Mouse (Mus musculus): ENCODE measurements around the gene Slco2b1. TPM values are rescaled to one million over a fixed set of nuclear protein-coding genes. Genes with fewer than 3 reads are reported as not detected.

Slco2b1 gene
- polyA plus RNA-seq, 1 experiment from 2014 or later = 3.7 TPM

GRCm38 (mm10) chr7:99708750-99709149 lies 2.4 kb downstream of the Slco2b1 start:
- WGBS = 77% methylated on average over 5 of the region's 5 CpGs
- no peak overlapping the region for H3K27ac ChIP-seq (ENCODE audit: low read length)
- H3K27me3 ChIP-seq (ENCODE audit: control insufficient read depth, insufficient read depth, low read length) = peaks cover 7% of the 10 kb centered on the region
- H3K36me3 ChIP-seq (ENCODE audit: control insufficient read depth, insufficient read depth) = no peaks in the 10 kb centered on the region
- H3K9me3 ChIP-seq (replicated peaks; ENCODE audit: control insufficient read depth, low read length) = no peaks in the 10 kb centered on the region
- H3K4me2 ChIP-seq (ENCODE audit: low read depth, low read length) = no peak overlapping the region
- no peak for ATAC-seq (replicated peaks; ENCODE audit: extremely low read depth, insufficient read depth, low FRiP score)
- peaks cover 6% of the 10 kb centered on the region; the same call in 1 of the 2 replicates for H3K4me1 ChIP-seq (ENCODE audit: control insufficient read depth, insufficient read depth, low read length)
- no peak overlapping the region for H3K4me3 ChIP-seq (ENCODE audit: low read length)
- no peak overlapping the region for H3K9ac ChIP-seq (ENCODE audit: low read length)

- Histone ChIP-seq H3K4me3 (ENCODE audit: low read length) (no peak overlapping the region), H3K36me3 (ENCODE audit: control insufficient read depth, insufficient read depth) (no peaks in the 10 kb centered on the region), H3K9me3 (replicated peaks; ENCODE audit: control insufficient read depth, low read length) (no peaks in the 10 kb centered on the region), H3K4me1 (ENCODE audit: control insufficient read depth, insufficient read depth, low read length) (peaks cover 6% of the 10 kb centered on the region; the same call in 1 of the 2 replicates), H3K27ac (ENCODE audit: low read length) (no peak overlapping the region), H3K4me2 (ENCODE audit: low read depth, low read length) (no peak overlapping the region), H3K9ac (ENCODE audit: low read length) (no peak overlapping the region), H3K27me3 (ENCODE audit: control insufficient read depth, insufficient read depth, low read length) (peaks cover 7% of the 10 kb centered on the region)
- ATAC-seq (replicated peaks; ENCODE audit: extremely low read depth, insufficient read depth, low FRiP score) = no peak
- 65% methylated on average over 8 of the region's 8 CpGs for WGBS
These were observed 2.8 kb downstream of the Slco2b1 start for GRCm38 (mm10) chr7:99708301-99708721.

GRCm38 (mm10) chr7:99707671-99708070 lies 3.5 kb downstream of the Slco2b1 start:
- Histone ChIP-seq H3K4me3 (ENCODE audit: low read length) (no peak overlapping the region), H3K4me1 (ENCODE audit: control insufficient read depth, insufficient read depth, low read length) (peaks cover 6% of the 10 kb centered on the region; the same call in 1 of the 2 replicates), H3K9ac (ENCODE audit: low read length) (no peak overlapping the region), H3K27ac (ENCODE audit: low read length) (peak overlapping the region; percentile 64), H3K4me2 (ENCODE audit: low read depth, low read length) (no peak overlapping the region), H3K9me3 (replicated peaks; ENCODE audit: control insufficient read depth, low read length) (no peaks in the 10 kb centered on the region), H3K36me3 (ENCODE audit: control insufficient read depth, insufficient read depth) (no peaks in the 10 kb centered on the region), H3K27me3 (ENCODE audit: control insufficient read depth, insufficient read depth, low read length) (peaks cover 7% of the 10 kb centered on the region)
- 56% methylated on average over 6 of the region's 6 CpGs for WGBS
- ATAC-seq (replicated peaks; ENCODE audit: extremely low read depth, insufficient read depth, low FRiP score) = no peak

- no peak overlapping the region for H3K9ac ChIP-seq (ENCODE audit: low read length)
- H3K4me2 ChIP-seq (ENCODE audit: low read depth, low read length) = no peak overlapping the region
- no peaks in the 10 kb centered on the region for H3K9me3 ChIP-seq (replicated peaks; ENCODE audit: control insufficient read depth, low read length)
- ATAC-seq (replicated peaks; ENCODE audit: extremely low read depth, insufficient read depth, low FRiP score) = no peak
- peaks cover 6% of the 10 kb centered on the region; the same call in 1 of the 2 replicates for H3K4me1 ChIP-seq (ENCODE audit: control insufficient read depth, insufficient read depth, low read length)
- 35% methylated on average over 4 of the region's 4 CpGs for WGBS
- no peaks in the 10 kb centered on the region for H3K36me3 ChIP-seq (ENCODE audit: control insufficient read depth, insufficient read depth)
- no peak overlapping the region for H3K4me3 ChIP-seq (ENCODE audit: low read length)
- H3K27me3 ChIP-seq (ENCODE audit: control insufficient read depth, insufficient read depth, low read length) = peaks cover 7% of the 10 kb centered on the region
- H3K27ac ChIP-seq (ENCODE audit: low read length) = peak overlapping the region; percentile 64
These were observed 4.0 kb downstream of the Slco2b1 start for GRCm38 (mm10) chr7:99707038-99707595.

GRCm38 (mm10) chr7:99706341-99707037 lies 4.7 kb downstream of the Slco2b1 start:
- Histone ChIP-seq H3K4me2 (ENCODE audit: low read depth, low read length) (peak overlapping the region; percentile 42; the same call in 1 of the 2 replicates), H3K9ac (ENCODE audit: low read length) (no peak overlapping the region), H3K4me1 (ENCODE audit: control insufficient read depth, insufficient read depth, low read length) (peaks cover 10% of the 10 kb centered on the region), H3K27ac (ENCODE audit: low read length) (peak overlapping the region; percentile 64), H3K27me3 (ENCODE audit: control insufficient read depth, insufficient read depth, low read length) (peaks cover 7% of the 10 kb centered on the region), H3K4me3 (ENCODE audit: low read length) (peak overlapping the region; percentile 17; the same call in 1 of the 2 replicates), H3K9me3 (replicated peaks; ENCODE audit: control insufficient read depth, low read length) (no peaks in the 10 kb centered on the region), H3K36me3 (ENCODE audit: control insufficient read depth, insufficient read depth) (no peaks in the 10 kb centered on the region)
- 47% methylated on average over 4 of the region's 4 CpGs for WGBS
- peak; percentile 53; the same call in 1 of the 2 replicates for ATAC-seq (replicated peaks; ENCODE audit: extremely low read depth, insufficient read depth, low FRiP score)

- Histone ChIP-seq H3K27ac (ENCODE audit: low read length) (0 out of 2 replicates have a peak overlapping the region, but pooled peaks have one; percentile 20), H3K36me3 (ENCODE audit: control insufficient read depth, insufficient read depth) (no peaks in the 10 kb centered on the region), H3K4me1 (ENCODE audit: control insufficient read depth, insufficient read depth, low read length) (peaks cover 10% of the 10 kb centered on the region), H3K4me2 (ENCODE audit: low read depth, low read length) (no peak overlapping the region), H3K9me3 (replicated peaks; ENCODE audit: control insufficient read depth, low read length) (no peaks in the 10 kb centered on the region), H3K9ac (ENCODE audit: low read length) (no peak overlapping the region), H3K4me3 (ENCODE audit: low read length) (no peak overlapping the region), H3K27me3 (ENCODE audit: control insufficient read depth, insufficient read depth, low read length) (peaks cover 5% of the 10 kb centered on the region)
- no peak for ATAC-seq (replicated peaks; ENCODE audit: extremely low read depth, insufficient read depth, low FRiP score)
- WGBS = 93% methylated on average over 3 of the region's 3 CpGs
These were observed 6.2 kb downstream of the Slco2b1 start for GRCm38 (mm10) chr7:99704736-99705519.

GRCm38 (mm10) chr7:99702201-99702600 lies 8.9 kb downstream of the Slco2b1 start:
- Histone ChIP-seq H3K4me2 (ENCODE audit: low read depth, low read length) (no peak overlapping the region), H3K27me3 (ENCODE audit: control insufficient read depth, insufficient read depth, low read length) (no peaks in the 10 kb centered on the region), H3K4me1 (ENCODE audit: control insufficient read depth, insufficient read depth, low read length) (peaks cover 8% of the 10 kb centered on the region), H3K36me3 (ENCODE audit: control insufficient read depth, insufficient read depth) (no peaks in the 10 kb centered on the region), H3K4me3 (ENCODE audit: low read length) (no peak overlapping the region), H3K27ac (ENCODE audit: low read length) (no peak overlapping the region), H3K9ac (ENCODE audit: low read length) (no peak overlapping the region), H3K9me3 (replicated peaks; ENCODE audit: control insufficient read depth, low read length) (no peaks in the 10 kb centered on the region)
- 34% methylated on average over 6 of the region's 6 CpGs for WGBS
- ATAC-seq (replicated peaks; ENCODE audit: extremely low read depth, insufficient read depth, low FRiP score) = no peak

GRCm38 (mm10) chr7:99700641-99701040 lies 10.5 kb downstream of the Slco2b1 start:
- Histone ChIP-seq H3K27ac (ENCODE audit: low read length) (no peak overlapping the region), H3K4me2 (ENCODE audit: low read depth, low read length) (no peak overlapping the region), H3K27me3 (ENCODE audit: control insufficient read depth, insufficient read depth, low read length) (no peaks in the 10 kb centered on the region), H3K4me1 (ENCODE audit: control insufficient read depth, insufficient read depth, low read length) (peaks cover 6% of the 10 kb centered on the region; the same call in 1 of the 2 replicates), H3K9me3 (replicated peaks; ENCODE audit: control insufficient read depth, low read length) (no peaks in the 10 kb centered on the region), H3K9ac (ENCODE audit: low read length) (no peak overlapping the region), H3K4me3 (ENCODE audit: low read length) (no peak overlapping the region), H3K36me3 (ENCODE audit: control insufficient read depth, insufficient read depth) (no peaks in the 10 kb centered on the region)
- no peak for ATAC-seq (replicated peaks; ENCODE audit: extremely low read depth, insufficient read depth, low FRiP score)
- 75% methylated on average over 4 of the region's 4 CpGs for WGBS

All from heart, embryonic 16.5 days (tissue).